Mouse (Mus musculus): ENCODE measurements around the gene Slc6a2.

Slc6a2 gene

DNA sequence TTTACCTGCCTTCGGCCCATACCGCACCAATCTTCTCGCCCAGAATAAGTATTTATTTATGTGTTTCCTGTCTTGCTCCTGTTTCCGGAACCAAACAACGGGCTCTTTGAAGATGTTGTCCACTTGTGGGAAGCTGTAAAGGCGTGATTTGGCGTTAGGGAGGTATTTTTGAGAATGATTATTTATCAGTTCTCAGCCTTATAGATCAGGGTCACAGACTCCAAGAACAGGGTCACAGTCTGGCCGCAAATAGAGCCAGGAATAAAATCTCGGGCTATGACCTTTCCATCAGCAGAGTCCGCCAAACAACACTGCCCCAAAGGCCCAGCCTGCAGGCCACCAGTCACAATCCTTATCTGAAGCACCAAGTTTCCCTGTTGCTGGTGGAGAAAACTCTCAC, at the start of gene Slc6a2:
Gene Slc6a2 (plus strand): TSS at position 301 of the 400 bp plus-strand sequence.
- DNase-seq, result no peak

DNA sequence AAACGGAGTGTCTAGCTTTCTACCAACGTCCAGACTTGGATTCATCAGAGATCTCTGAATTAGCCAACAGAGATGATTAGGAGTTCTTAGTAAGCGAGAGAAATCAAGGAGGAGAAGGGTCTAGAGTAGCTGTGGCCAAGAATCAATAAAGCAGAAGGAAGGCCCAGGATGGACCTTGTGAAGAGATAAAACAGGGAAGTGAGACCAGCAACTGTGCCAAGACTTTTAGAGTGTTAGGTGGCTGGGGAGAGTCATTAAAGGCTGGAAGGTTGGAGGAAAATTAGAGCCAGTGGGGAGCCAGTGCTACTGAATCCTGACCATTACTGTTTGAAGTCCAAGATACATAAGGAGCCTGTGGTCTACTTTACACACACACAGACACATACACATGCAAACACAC, 48.4 kb upstream of the Slc6a2 start:
- DNase-seq, result no peak

DNA sequence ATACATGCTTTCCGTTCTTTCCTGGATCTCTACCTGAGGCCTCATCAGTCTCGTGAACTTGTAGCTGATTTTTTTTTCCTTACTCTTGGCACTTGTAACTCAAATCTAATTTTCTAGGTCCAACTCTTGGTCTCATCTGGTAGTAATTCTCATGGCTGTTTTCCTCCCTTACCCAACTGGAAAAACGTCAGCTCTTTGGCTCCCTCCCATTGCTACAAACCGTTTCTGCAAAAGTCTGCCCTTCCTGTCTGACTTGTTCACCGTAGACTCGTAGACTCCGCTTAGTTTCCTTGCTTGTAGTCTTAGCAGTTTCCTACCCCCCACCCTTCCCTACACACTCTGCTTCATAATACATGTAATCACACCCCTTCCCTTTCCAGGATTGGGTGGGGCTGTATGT, 46.5 kb upstream of the Slc6a2 start:
- DNase-seq, result no peak

DNA sequence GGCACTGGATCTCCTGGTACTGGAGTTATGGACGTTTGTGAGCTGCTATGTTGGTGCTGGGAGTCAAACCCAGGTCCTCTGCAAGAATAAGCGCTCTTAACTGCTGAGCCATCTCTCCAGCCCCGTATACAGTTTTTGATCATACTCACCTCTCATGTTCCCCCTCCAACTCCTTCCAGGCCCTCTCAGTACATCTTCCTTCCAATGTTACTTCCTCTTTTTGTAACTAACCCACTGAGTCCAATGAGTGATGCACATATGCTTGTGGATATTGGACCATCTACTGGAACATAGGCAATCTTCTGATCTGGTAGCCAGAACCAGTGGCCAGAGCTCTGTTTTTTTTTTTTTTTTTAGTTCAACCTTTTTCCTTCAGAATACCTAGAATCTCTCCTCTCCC, 43.8 kb upstream of the Slc6a2 start:
- DNase-seq, result no peak

DNA sequence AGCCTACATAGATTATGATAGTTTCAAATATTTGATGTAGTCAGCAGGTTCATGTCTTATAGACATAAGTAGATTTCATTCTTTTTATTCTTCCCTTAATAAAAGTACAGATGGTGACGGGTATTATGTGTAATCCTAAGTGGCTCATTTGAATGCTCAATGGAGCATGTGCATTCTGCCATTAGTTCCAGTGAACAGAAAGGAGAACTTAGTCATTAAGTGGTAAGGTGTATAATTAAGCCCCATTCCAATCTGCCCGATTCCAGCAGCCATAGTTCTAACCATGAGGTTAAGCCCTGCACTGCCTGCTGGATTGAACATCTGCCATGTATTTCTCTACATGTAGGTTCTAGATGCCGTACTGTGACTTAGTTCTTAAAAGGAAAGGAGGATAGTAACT, 38.1 kb upstream of the Slc6a2 start:
- DNase-seq, result no peak

DNA sequence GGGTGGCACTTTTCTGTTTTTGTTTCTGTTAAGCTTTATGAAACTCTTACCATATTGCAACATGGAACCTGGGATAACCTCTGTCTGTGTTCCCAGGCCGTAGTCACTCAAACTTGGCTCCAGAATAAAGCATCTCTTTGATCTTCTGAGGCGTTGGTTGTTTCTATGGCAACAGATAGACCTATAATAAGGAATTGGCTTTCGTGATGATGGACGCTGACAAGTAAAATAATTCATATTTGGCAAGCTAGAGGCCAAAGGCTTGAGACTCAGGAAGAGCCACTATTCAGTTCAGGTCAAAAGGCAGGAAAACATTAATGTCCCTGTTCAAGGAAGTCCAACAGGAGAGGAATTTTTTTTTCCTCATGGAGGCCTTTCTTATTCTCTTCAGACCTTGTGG, 30.9 kb upstream of the Slc6a2 start:
- no peak for DNase-seq

DNA sequence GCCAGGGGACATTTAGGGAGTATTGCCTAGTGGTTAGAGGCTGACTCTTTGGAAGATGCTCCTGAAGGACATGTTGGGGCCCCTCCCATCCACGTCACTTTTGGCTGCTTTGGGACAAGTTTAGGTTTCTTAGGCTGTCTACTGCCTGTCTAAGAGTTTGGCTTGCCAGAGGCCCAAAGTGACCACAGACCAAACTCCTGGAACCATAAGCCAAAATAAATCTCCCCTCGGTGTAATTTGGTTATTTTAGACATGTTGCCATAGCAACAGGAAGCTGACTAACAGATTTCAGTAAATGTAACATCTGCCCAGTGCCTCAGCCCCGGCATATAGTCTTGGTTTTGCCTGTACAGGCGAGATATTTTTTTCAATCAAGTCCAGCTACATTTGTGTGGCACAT, 21.8 kb upstream of the Slc6a2 start:
- DNase-seq, result no peak

DNA sequence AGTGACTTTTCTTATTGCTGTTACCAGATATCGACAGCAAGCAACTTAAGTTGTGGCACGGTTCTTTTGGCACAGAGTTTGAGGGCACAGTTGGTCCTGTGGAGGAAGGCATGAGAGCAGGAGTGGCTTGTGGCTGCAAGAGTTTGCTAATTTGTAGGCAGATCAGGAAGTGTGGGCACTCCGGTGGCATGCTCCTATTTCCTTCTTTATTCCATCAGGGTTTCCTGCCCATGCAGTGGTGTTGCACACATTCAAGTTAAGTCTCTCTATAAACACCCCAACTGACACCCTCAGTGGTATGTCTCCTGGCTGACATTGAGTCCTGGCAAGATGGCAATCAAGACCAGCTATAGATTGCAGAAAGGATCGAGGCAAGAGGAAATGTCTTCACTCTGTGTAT, 10.8 kb upstream of the Slc6a2 start:
- DNase-seq, result no peak

DNA sequence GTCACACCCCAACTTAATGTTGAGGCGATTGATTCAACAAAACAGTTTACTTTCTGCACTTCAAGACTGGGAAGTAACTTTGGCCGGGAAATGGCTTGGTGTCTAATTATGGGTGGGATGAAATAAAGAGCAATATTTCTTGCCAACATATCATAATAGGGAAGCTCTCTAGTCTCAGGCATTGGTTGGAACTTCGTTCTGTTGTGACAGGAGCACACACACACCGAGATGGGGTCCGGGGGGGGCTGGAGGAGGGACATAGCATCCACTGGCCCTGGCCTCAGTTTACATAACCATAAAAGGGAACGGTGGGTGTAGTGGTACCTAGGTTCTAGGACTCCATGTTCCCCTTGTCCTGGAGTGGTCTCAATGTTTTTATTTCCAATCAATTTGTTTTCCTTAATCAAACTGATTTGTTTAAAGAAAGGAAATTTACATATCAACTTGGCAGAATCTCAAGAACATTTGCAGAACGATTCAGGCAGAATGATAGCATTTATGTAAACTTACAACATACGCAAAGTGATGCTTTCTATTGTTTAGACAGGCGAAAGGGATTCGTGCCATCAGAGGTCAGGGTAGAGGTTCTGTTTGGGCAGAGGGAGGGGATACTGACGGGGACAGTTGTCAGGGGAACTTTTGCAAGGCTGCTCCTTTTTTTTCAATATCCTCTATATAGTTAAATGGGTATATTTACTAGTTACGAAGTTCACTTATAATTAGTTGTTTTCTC, 9.1 kb upstream of the Slc6a2 start:
- DNase-seq, result no peak

DNA sequence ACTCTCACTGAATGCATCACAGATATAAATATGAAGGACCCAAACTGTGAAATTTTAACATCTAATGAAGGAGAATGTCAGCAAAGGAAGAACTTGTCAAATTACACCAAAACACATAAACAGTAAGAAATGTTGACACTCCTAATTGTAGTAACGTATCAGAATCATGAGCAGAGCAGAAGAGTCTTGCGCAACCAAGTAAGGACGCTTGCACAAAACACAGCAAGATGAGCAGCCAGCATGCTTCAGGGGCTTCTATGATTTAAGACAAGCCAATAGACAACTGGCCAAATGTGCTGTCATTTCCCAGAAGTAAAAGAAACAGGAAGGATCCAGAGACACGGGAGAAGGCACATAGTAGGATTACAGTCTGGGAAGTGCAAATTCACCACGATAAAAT, 5.8 kb upstream of the Slc6a2 start:
- no peak for DNase-seq

DNA sequence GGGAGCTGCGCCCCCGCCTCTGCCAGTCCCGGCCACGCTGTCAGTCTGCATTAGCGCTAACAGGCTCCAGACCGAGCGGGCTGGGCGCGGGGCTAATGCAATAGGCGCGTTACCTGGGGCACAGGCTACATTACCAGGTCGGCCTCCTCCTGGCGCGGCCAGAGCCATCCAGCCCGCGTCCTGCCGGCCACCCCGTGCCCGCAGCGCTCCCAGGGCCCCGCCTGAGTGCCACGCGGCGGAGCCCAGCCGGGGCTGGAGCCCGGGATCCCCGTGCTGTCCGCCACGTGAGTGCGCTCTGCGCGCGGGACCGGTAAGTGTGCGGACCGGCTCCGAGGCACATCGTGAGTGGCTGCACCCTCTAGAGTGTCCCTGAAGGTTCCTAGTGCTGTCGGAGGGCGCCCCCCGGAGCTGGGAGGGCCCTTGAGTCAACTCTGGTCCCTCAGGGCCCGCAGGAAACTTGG, 602 bp downstream of the Slc6a2 start:
- DNase-seq, result no peak

DNA sequence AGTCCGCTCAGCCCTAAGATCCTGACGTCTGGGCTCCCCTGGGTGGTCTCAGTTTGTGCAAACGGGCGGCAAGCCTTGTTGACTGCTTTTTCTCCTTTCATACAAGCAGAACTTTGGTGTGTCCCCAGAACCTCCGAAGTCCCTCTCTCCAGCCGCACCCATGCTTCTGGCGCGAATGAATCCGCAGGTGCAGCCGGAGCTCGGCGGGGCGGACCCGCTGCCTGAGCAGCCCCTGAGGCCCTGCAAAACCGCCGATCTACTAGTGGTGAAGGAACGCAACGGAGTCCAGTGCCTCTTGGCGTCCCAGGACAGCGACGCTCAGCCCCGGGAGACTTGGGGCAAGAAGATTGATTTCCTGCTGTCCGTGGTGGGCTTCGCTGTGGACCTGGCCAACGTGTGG, 1.2 kb downstream of the Slc6a2 start:
- DNase-seq, result no peak

DNA sequence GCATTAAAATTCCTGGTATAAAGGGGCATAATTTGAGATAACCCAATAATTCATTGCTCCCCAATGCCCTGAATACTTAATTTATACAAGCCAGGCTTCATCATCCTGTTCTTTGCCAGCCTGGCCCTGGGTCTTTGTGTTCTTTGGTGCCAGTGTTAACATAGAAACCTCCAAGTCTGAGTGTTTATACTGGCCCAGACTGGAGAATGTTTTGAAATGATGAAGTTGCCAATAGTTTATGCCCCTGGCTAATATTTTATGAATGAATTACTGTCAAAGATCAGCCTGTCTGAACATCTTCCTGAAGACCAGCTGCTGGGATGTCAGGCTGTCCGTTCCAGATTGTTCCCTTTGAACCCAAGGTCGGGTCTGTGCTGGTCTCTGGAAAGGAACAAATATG, 4.7 kb downstream of the Slc6a2 start:
- no peak for DNase-seq

DNA sequence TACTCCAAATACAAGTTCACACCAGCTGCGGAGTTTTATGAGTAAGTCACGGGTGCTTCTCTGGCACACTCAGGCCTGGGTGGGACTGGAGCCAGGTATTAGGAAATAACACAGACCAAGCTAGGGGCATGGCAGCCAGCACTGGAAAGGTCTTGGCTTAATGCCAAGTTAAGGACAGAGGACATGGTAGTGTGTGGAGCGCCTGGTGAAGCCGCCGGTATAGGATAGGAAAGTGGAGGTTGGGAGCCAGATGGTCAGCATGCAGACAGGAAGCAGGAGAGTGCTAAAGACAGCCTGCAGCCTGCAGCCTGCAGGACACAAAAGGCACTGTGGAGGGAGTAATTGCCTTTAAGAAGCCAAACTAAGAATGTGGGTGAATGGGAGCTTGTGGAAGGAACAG, 13.1 kb downstream of the Slc6a2 start:
- DNase-seq, result no peak

DNA sequence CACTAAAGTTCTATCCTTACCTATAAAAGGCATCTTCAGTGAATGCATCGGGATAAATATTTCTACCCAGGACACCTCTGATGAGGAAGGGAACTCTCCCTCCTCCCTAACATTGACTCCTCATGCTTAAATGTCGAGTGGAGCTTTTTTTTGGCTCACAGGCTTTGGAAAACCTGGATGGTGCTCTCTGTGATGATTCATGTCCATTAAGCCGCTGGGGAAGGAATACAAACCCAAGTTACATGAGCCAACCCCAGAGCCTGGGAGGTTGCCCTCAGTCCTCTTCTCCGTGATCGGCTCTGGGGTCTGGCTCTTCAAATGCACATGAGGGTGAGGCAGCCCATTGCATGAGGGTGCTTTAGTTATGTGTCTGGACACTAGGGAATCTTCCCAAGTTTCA, 16.8 kb downstream of the Slc6a2 start:
- DNase-seq, result no peak

DNA sequence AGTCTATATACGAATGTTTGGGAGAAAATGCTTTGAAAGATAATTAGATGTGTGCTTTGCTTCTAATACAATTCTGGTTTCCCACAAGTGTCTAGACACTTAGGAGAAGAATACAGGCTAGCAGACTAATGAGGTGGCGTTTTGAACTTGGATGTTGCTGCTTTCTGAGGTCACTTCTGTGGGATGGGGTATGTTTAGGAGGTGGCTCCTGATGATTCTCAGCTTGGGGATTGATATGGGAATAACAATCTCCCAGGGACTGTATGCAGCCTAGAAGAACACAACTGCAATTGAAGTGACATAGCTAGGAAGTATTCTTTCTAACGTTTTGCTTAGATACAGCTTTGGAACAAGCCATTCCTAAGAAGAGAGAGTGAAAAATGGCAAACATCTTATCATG, 22.6 kb downstream of the Slc6a2 start:
- DNase-seq, result no peak

DNA sequence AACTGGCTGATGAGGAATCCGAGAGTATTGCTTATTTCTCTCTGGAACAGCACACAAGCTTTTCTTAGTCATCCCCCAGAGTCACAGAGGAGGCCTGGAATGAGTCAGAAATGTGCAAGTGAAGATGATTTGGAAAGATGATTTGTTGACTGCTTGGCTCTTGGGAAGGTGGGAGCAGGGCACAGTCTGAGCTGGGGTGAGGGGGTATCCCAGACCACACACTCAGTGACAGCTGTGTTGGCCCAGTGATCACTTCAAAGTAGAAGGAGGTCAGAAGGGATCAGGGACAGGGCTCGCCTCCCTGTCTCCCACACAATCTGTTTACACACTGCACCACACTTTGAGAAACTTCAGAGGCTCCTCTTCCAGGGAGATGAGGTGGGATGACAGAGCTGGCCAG, 24.5 kb downstream of the Slc6a2 start:
- no peak for DNase-seq

DNA sequence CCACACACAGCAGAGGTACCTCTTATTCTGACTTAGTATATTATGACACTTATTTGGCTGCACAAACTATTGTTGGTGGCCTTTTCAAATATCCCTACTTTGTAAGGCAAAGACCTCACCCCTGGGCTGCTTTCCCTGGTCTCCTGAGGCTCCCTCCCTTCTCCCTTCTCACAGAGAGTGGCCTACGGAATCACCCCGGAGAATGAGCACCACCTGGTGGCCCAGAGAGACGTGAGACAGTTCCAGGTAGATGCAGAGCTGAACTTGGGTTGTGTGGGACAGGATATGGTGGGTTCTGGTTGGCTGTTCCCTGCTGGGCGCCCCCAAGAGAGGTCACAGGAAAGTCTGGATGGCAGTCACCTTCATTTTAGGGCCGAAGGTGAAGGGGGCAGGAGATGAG, 37.0 kb downstream of the Slc6a2 start:
- no peak for DNase-seq

DNA sequence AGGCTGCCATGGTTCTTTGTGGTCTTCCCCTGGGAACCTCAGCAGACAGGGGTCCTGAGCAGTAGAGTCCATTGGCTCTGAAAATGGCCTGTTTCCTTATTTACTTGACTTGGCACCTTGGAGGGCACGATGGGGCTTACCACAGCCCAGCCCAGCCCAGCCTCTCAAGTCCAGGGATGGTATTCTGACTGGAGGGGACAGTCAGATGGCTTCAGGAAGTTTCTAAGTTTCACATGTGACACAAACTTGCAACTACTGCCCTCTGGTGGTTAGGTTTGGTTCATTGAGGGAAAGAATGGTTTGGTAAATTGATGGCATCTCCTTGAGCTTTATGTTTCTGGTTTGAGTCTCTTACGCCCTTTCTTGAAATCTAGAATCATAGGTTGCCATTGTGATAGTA, 38.7 kb downstream of the Slc6a2 start:
- no peak for DNase-seq

DNA sequence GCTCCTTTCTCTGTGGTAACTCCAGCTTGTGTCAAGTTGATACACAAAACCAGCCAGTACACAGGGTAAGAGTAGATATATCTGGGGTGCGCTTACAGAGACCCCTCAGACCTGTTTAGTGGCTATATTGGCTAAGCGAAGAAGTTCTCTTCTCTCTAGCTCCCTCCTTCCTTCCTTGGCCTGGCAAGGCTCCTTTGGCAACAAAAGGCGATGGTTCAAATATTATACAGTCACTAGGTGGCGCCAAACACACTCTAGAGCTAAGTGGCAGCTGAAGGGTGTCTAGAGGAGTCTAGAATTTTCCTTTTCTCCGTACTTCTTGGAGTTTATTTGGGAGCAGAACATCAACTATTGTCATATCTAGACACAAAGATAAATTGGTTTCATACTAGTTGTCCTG, 50.4 kb downstream of the Slc6a2 start:
- no peak for DNase-seq

DNA sequence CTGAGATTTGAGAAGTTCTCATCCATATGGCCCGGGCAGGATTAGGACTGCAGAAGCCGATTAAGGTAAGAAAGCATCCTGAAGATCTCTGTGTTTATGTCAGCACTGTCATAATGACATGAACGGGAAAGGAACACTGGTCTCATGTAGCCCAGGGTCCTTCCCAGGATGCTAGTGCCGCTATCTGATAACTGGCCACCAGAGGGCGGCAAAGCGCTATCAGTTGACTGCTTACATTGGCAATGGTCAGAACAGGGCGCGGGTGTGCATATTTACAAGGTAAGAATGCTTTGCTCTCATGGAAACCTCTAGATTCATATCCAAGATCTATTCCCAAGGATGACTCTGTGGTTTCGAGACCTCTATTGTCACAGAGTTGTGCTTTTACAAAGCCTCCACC, 51.6 kb downstream of the Slc6a2 start:
- DNase-seq, result peak; percentile 46 to 60

DNA sequence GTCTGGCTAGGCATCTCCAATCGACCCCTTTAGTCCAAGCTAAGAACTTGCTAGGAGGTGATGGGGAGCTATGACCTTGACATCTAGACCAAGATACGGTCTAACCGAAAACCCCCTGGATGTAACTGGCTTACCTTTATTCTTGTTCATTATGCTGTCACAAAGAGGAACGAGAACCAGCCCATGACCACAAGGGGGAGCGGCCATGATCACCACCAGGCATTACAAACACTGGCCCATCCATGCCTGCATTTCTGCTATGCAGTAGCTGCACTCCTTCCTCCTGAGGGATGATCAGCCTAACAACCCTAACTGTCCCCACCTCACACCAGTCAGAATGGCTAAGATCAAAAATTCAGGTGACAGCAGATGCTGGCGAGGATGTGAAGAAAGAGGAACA, 52.3 kb downstream of the Slc6a2 start:
- DNase-seq, result no peak

DNA sequence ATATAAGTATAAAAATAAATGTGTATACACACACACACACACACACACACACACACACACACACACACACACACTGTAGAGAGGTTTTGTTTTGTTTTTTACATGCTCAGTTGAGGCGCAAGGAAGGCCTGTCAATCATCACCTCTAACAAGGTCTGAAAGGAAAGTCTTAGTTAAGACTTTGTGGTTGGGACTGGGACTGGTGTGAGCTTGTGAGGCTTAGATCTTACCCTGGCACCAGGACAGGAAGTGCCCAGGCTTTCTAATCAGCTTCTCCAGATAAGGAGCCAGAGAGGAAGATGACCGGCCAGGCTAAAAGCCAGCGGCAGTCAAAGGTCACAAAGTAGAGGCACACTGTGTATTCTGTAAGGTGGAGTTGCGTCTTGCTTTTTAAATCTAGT, 54.4 kb downstream of the Slc6a2 start:
- no peak for DNase-seq

DNA sequence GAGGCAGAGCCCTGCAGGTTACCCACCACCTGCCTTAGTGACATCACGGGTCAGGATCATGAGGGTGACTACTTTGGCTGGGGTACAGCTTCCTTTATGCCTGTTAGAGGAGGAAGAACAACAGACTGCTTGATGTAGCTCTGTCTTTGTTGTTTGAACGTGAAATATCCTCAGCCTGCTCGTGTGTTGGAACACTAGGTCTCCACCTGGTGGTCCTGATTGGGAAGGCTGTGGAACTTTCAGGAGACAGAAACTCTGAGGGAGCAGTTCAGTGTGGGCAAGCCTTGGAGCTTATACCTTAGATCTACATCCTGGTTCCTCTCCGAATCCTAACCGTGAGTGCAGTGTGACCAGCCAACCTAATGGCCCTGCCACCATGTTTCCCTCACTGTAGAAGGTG, 61.9 kb downstream of the Slc6a2 start:
- no peak for DNase-seq

DNA sequence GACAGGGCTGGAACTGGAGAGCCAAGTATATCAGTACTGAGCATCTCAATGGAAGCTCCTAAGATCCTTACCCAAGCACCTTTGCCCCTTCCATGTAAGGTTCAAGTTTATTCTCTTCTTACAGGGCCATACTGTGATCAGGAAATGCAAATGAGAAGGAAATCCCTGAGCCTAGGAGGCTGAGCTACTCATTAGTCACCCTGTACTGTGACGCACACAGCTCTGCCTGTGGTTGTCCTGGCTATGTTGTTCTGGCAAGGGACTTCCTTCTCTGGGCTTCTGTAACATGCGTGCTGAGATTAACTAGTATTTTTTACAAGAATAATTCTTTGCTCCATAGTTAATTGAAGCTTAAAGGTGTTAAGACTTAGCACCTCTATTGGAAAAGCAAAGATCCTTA, 70.8 kb downstream of the Slc6a2 start:
- DNase-seq, result no peak

DNA sequence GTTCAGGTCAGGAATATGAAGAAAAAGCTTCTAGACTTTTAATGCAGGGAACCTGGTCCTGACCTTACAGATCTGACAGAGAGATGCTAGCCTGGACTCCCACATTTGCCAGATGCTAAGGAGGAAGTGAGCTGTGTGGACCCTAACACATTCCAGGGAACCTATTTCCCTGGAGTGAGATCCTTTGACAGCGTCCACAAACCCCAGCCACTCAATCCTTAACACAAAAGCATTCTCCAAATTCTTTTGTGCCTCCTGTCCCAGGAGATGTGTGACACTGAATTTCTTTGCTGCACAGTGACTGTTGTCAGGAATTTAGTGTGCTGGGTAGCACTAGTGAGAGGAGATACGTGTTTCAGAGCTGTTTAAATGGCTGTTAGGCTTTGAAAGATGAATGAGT, 79.0 kb downstream of the Slc6a2 start:
- DNase-seq, result no peak

Measured in thymus, postnatal 36 days (tissue).